Mouse (Mus musculus): Measurements from ENCODE around the gene Ccdc190. TPM values are rescaled to one million over a fixed set of nuclear protein-coding genes. Genes with fewer than 3 reads are reported as not detected.

Ccdc190 gene
- 1.5 and 2.3 TPM in 2 replicates for polyA plus RNA-seq (2015; fragmentation: Nextera tagmentation; extraction: Ambion mirVana)

DNA sequence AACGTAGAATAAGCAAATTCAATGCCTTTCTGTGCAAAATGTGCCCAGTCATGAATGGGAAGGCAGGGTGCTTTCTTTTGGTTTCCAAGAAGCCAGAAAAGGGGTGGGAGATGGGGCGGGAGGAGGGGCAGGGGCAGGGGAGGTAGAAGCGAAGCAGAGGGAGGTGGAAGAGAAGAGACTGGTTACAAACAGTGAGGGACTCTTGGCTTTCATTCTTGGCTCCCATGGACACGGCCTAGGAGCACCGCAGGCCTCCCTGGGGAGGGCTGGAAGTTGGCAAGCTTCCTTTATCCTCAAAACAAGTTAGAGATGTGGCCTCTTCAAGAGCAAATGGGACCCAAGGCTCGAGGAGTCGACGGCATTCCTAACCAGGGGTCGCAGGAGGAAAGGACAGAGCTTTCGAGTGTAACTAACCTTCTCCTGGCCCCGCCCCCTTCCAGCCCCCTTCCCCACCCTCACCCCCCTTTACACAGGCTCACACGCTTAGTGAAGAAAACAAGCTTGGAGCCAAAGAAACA, at the start of gene Ccdc190:
Ccdc190 (plus strand) TSS at position 195 of the 518 bp plus-strand sequence.
- Histone ChIP-seq H3K4me2 (peak within 1 kb of the TSS; percentile 34), H3K4me1 (replicated peaks) (peaks cover 11% of the 10 kb centered on the region), H3K36me3 (no peaks in the 10 kb centered on the region), H3K9ac (0 out of 2 replicates have a peak within 1 kb of the TSS, but pooled peaks have one; percentile 15), H3K9me3 (no peaks in the 10 kb centered on the region), H3K27me3 (no peaks in the 10 kb centered on the region), H3K4me3 (peak within 1 kb of the TSS; percentile 18; the same call in 1 of the 2 replicates), H3K27ac (peak within 1 kb of the TSS; percentile 71)
- WGBS, result 10% methylated on average over 12 of the region's 12 CpGs
- ATAC-seq (ENCODE audit: low FRiP score), result peak; percentile 89

DNA sequence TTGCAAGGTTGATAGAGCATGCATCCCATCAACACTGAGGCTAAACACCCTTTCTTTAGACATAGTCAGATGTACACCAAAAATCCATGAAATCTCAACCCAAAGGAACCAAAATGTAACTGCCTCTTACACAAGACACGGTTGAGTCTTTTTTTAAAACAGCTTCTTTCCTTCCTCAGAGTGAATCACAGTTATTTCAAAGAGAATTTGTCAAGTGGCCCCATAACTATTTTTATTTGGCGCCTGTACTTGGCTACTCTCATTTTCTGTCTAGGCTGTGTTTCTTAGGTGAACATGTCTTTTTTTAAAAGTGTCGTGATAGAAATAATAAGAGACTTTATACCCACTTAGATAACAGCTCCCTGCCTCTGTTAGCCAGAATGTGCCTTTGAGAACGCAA, 49.4 kb upstream of the Ccdc190 start:
- no peak overlapping the region for H3K4me3 ChIP-seq

DNA sequence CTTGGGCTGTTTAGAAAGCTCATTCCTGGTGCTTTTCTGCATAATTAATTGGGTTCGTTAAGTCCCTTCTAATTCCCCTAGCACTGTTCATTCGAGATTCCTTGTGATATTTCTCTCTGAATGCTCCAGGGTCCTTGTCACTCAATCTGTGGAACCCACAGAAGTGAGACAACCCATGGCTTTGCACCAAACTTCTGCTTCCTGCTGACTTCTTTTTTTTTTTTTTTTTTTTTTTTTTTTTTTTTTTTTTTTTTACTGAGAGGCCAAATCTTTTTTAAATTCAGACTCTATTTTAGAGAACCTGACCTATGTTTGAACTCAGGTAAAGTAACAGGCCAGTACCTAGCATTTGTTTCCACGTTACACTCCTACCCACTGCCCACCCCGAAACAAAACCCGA, 48.3 kb upstream of the Ccdc190 start:
- Histone ChIP-seq H3K9me3 (no peaks in the 10 kb centered on the region), H3K4me1 (replicated peaks) (no peaks in the 10 kb centered on the region), H3K4me2 (no peak overlapping the region), H3K4me3 (no peak overlapping the region), H3K36me3 (no peaks in the 10 kb centered on the region), H3K27ac (no peak overlapping the region), H3K9ac (no peak overlapping the region), H3K27me3 (no peaks in the 10 kb centered on the region)
- 88% methylated on average over 5 of the region's 5 CpGs for WGBS
- no peak for ATAC-seq (ENCODE audit: low FRiP score)

More for the DNA sequence above, 49.4 kb upstream of the Ccdc190 start:
- Histone ChIP-seq H3K4me1 (replicated peaks) (no peaks in the 10 kb centered on the region), H3K9me3 (no peaks in the 10 kb centered on the region), H3K27ac (no peak overlapping the region), H3K27me3 (no peaks in the 10 kb centered on the region), H3K9ac (no peak overlapping the region), H3K36me3 (no peaks in the 10 kb centered on the region), H3K4me2 (no peak overlapping the region)
- ATAC-seq (ENCODE audit: low FRiP score), result no peak
- 91% methylated on average over 4 of the region's 4 CpGs for WGBS

DNA sequence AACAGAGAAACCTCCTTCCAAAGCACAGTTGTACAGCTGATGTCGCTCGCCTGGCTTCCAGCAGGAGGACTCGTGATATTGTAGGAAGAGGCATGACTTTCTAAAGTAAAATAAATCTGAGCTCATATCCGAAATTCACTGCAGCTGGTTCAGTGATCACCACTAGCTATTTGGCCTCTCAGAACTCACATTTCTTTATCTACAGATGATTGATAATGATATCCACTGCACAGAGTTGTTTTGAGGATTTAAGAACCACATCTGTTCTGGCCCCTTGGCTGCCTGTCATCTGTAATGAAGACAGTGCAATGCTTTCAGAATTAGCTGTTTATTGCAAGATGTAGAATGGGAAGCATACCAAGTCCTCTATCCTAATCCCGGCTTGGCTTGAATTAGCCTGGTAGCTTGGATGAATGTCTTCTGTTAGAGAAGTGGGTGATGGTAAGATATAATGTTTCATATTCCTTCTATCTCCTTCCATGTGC, 45.3 kb upstream of the Ccdc190 start:
- WGBS, result 89% methylated on average over 5 of the region's 5 CpGs
- H3K4me3 ChIP-seq, result no peak overlapping the region
- H3K36me3 ChIP-seq, result no peaks in the 10 kb centered on the region
- H3K4me2 ChIP-seq, result no peak overlapping the region
- no peaks in the 10 kb centered on the region for H3K27me3 ChIP-seq
- no peak for ATAC-seq (ENCODE audit: low FRiP score)
- no peaks in the 10 kb centered on the region for H3K4me1 ChIP-seq (replicated peaks)
- no peak overlapping the region for H3K27ac ChIP-seq
- no peaks in the 10 kb centered on the region for H3K9me3 ChIP-seq
- H3K9ac ChIP-seq, result no peak overlapping the region

DNA sequence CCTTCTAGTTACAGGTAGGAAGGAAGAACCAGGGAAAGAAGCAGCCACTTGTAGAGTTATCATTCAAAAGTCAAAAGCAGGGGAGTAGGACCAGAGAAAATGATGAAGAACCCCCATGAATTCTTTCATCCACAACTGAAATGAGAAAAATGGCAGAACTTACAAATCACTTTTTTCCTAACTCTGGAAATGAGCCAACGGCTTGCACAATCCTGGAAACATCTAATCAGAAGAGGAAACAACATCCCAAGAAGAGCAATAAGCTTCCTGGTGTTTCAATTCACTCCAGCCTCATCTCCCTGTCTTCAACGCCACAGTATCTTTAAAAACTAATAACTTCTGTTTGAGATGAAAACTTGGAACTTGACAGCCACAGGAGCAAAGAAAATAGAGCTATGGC, 39.2 kb upstream of the Ccdc190 start:
- Histone ChIP-seq H3K4me1 (replicated peaks) (no peaks in the 10 kb centered on the region), H3K4me3 (no peak overlapping the region), H3K4me2 (no peak overlapping the region), H3K27me3 (no peaks in the 10 kb centered on the region), H3K9me3 (no peaks in the 10 kb centered on the region), H3K9ac (no peak overlapping the region), H3K27ac (no peak overlapping the region), H3K36me3 (no peaks in the 10 kb centered on the region)
- WGBS, result 84% methylated on average over 2 of the region's 2 CpGs
- ATAC-seq (ENCODE audit: low FRiP score), result no peak

DNA sequence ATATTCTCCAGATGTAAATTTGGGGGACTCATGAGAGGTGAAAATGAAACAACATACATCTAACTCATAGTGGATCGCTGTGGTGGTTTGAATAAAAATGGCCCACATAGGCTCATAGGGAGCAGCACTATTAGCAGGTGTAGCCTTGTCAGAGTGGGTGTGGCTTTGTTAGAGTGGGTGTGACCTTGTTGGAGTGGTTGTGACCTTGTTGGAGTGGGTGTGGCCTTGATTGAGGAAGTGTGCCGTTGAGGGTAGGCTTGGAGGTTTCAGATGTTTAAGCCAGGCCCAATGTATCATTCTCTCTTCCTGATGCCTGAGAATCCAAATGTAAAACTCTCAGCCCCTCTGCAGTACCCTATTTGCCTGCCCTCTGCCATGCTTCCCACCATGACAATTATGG, 34.5 kb upstream of the Ccdc190 start:
- WGBS, result 92% methylated on average over 2 of the region's 2 CpGs
- H3K27me3 ChIP-seq, result no peaks in the 10 kb centered on the region
- no peak overlapping the region for H3K4me3 ChIP-seq
- H3K4me2 ChIP-seq, result no peak overlapping the region
- no peak overlapping the region for H3K9ac ChIP-seq
- H3K36me3 ChIP-seq, result no peaks in the 10 kb centered on the region
- H3K4me1 ChIP-seq (replicated peaks), result no peaks in the 10 kb centered on the region
- no peak overlapping the region for H3K27ac ChIP-seq
- H3K9me3 ChIP-seq, result no peaks in the 10 kb centered on the region
- no peak for ATAC-seq (ENCODE audit: low FRiP score)

DNA sequence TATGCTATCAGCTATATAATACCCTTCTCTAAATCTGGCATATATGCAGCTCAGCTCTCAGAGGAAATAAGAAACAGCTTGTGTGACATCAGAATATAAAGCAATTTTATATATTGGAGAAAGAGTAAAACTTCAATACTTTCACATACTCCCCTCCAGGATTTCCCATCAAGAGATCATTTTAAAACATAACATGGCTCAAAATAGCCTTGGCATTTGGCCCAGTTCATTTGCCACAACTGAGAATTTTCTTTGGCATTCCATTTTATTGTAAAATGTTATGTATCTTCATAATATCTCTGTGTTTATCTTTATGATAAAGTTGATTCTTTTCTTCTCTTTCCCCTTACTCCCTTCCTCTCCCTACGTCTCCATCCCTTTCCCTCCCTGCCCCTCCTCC, 32.8 kb upstream of the Ccdc190 start:
- H3K4me2 ChIP-seq, result no peak overlapping the region

DNA sequence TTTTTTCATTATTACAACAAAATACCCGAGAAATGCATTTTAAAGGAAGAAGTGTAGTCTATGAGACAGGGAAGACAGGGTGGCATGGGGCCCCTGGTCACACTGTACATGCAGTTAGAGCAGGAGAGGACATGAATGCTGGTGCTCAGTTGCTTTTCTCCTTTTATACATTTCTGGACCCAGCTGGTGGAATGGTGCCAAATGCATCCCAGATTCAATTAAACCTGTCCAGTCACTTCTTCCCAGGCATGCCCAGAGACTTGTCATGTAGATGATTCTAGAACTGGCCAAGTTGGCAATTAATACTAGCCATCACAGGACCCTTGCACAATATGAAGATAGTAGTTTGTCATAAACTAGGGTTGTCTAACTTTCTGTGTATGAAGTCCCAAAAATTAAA, 30.5 kb upstream of the Ccdc190 start:
- Histone ChIP-seq H3K36me3 (no peaks in the 10 kb centered on the region), H3K9ac (no peak overlapping the region), H3K4me2 (no peak overlapping the region), H3K4me3 (no peak overlapping the region), H3K4me1 (replicated peaks) (no peaks in the 10 kb centered on the region), H3K9me3 (no peaks in the 10 kb centered on the region), H3K27me3 (no peaks in the 10 kb centered on the region), H3K27ac (no peak overlapping the region)
- no peak for ATAC-seq (ENCODE audit: low FRiP score)
- 59% methylated on average over 1 of the region's 1 CpGs for WGBS

More for the DNA sequence above, 32.8 kb upstream of the Ccdc190 start:
- H3K9me3 ChIP-seq, result no peaks in the 10 kb centered on the region
- no peak overlapping the region for H3K4me3 ChIP-seq
- WGBS, result 90% methylated on average over 1 of the region's 1 CpGs
- no peak overlapping the region for H3K27ac ChIP-seq
- no peaks in the 10 kb centered on the region for H3K27me3 ChIP-seq
- no peak overlapping the region for H3K9ac ChIP-seq
- H3K4me1 ChIP-seq (replicated peaks), result no peaks in the 10 kb centered on the region
- H3K36me3 ChIP-seq, result no peaks in the 10 kb centered on the region
- ATAC-seq (ENCODE audit: low FRiP score), result no peak

DNA sequence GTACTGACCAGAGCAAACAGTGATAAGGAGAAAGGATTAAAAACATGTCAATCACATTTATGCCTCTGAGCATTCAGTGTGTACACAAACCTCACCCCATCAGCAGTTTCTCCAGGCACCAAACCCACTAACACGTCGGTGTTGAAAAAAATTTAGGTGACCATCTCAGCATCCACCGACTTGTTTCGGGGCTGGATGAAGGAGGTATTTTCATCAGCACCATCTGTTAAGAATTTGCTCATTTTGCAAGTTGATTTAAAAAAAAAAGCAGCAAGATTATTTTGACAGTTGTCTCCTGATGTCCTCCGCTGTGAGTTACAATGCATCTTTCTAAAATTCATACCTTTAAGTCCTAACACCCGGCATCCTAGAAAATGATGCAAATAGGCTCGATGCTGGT, 29.8 kb upstream of the Ccdc190 start:
- Histone ChIP-seq H3K9me3 (no peaks in the 10 kb centered on the region), H3K4me2 (no peak overlapping the region), H3K36me3 (no peaks in the 10 kb centered on the region), H3K27ac (no peak overlapping the region), H3K9ac (no peak overlapping the region), H3K4me1 (replicated peaks) (no peaks in the 10 kb centered on the region), H3K4me3 (no peak overlapping the region), H3K27me3 (no peaks in the 10 kb centered on the region)
- ATAC-seq (ENCODE audit: low FRiP score), result no peak
- WGBS, result 83% methylated on average over 7 of the region's 7 CpGs

DNA sequence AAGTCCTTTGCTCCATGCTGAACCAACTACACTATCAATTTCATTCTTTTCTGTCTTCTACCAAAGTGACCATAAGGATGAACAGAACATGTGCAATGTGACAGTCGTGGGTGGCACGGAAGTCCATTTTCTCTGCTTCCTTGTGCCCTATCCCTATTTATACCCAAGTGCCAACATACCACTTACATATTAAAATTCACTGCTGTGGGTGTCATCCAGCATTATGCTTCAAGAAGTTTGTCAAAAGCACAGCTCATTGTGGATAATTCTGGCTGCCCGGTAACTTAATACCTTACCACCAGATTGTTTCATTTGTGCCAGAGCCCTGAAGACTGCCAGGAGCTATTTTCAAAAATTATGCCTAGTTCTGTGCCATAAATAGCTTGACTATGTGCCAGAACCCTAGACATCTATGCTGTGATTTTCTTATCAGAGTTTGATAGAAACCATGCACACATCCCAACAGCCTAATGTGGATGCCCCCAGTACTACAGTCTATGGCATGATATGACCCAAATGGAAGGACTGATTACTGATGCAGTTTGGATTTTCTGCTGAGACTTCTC, 27.6 kb upstream of the Ccdc190 start:
- Histone ChIP-seq H3K4me3 (no peak overlapping the region), H3K36me3 (no peaks in the 10 kb centered on the region), H3K4me1 (replicated peaks) (no peaks in the 10 kb centered on the region), H3K27me3 (no peaks in the 10 kb centered on the region), H3K9ac (no peak overlapping the region), H3K9me3 (no peaks in the 10 kb centered on the region), H3K27ac (no peak overlapping the region), H3K4me2 (no peak overlapping the region)
- WGBS, result 88% methylated on average over 3 of the region's 3 CpGs
- ATAC-seq (ENCODE audit: low FRiP score), result no peak

DNA sequence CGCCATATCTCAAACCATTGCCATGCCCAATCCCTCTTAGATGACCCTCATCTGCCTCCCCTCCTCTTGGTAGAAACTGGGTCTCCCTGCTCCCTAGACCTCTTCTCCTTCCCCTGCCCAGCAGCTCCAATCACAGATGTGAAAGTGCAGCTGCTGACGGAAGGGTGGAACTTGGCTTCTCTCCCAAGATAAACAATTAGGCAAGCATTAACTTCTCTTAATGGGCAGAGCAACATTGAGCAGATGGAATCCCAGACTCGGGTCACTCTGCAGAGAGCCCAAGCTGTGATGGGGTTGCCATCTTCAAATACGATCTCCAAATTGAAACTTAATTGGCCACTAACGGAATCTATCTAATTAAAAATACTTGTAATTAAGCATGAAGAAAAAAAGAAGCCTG, 19.3 kb upstream of the Ccdc190 start:
- Histone ChIP-seq H3K4me1 (replicated peaks) (no peaks in the 10 kb centered on the region), H3K27ac (no peak overlapping the region), H3K9ac (no peak overlapping the region), H3K36me3 (no peaks in the 10 kb centered on the region), H3K27me3 (no peaks in the 10 kb centered on the region), H3K9me3 (no peaks in the 10 kb centered on the region), H3K4me3 (no peak overlapping the region), H3K4me2 (no peak overlapping the region)
- 0 out of 2 replicates have a peak, but pooled peaks have one; percentile 32 for ATAC-seq (ENCODE audit: low FRiP score)
- WGBS, result 77% methylated on average over 5 of the region's 5 CpGs

DNA sequence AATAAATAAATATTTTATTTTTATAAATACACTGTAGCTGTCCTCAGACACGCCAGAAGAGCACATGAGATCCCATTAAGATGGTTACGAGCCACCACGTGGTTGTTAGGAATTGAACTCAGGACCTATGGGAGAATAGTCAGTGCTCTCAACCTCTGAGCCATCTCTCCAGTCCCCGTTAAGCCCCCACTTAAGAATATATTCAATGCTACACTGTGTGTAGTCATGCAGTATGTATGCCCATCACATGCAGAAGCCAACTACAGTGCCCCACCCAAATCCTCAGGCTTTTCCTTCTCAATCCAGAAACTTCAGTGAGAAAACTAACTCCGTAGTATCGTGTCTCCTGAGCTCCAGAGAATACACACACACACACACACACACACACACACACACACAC, 18.8 kb upstream of the Ccdc190 start:
- ATAC-seq (ENCODE audit: low FRiP score), result peak; percentile 57; the same call in 1 of the 2 replicates
- H3K4me2 ChIP-seq, result no peak overlapping the region
- no peaks in the 10 kb centered on the region for H3K36me3 ChIP-seq
- no peak overlapping the region for H3K27ac ChIP-seq
- no peaks in the 10 kb centered on the region for H3K27me3 ChIP-seq
- WGBS, result 87% methylated on average over 6 of the region's 6 CpGs
- no peak overlapping the region for H3K9ac ChIP-seq
- no peaks in the 10 kb centered on the region for H3K9me3 ChIP-seq
- no peak overlapping the region for H3K4me3 ChIP-seq
- no peaks in the 10 kb centered on the region for H3K4me1 ChIP-seq (replicated peaks)

DNA sequence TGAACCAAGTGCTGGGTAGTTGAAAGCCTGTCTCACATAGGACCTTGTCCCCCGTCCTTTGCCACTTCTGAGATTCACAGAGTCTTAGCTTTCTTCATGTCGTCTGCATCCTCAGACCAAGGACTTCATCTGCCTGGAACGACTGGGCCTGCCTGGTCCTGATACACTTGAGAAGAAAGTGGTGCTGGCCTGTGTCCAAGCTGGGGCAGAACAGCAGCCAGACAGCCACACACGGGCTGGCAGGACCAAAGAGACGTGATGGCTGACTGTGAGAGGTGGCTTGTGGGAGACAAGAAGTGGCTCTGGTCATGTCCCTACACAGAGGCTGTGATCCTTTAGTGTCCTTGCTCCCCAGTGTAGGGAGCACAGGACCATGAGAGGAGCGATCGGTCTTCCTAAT, 17.7 kb upstream of the Ccdc190 start:
- no peak overlapping the region for H3K27ac ChIP-seq
- 87% methylated on average over 7 of the region's 7 CpGs for WGBS
- no peak for ATAC-seq (ENCODE audit: low FRiP score)
- H3K9me3 ChIP-seq, result no peaks in the 10 kb centered on the region
- no peaks in the 10 kb centered on the region for H3K36me3 ChIP-seq
- H3K4me2 ChIP-seq, result no peak overlapping the region
- H3K4me3 ChIP-seq, result no peak overlapping the region
- no peaks in the 10 kb centered on the region for H3K4me1 ChIP-seq (replicated peaks)
- no peaks in the 10 kb centered on the region for H3K27me3 ChIP-seq
- H3K9ac ChIP-seq, result no peak overlapping the region
